Mouse (Mus musculus) heart, adult 2 months (tissue): ENCODE results near the gene Smim23.

Experiments
- CTCF ChIP-seq: fragments of 200-600 bp; IDR thresholded peaks from 2 replicates; pipeline ENCODE4 v1.8.1; 2022; ENCODE audit warnings: antibody characterized with exemption, mild to moderate bottlenecking, moderate library complexity
- POLR2A ChIP-seq: fragments of 200-500 bp; IDR thresholded peaks from 2 replicates; pipeline ENCODE4 v1.6.1; 2011; ENCODE audit warnings: mild to moderate bottlenecking, low read depth, low read length, control low read depth; ENCODE audit not compliant: insufficient read depth

- TF ChIP-seq POLR2A (no peak), CTCF (no peak)
Measured at GRCm38 (mm10) chr11:32814286-32814685, 10.1 kb downstream of the Smim23 start.
